Mouse (Mus musculus) heart, adult 2 months (tissue): ENCODE results near the gene Msmb.
"Not testable (repeated sequence)": the region's sequence is repeated elsewhere in the genome, so short reads cannot be mapped to it uniquely, and the experiment has no call there.

Source experiments
- EP300 ChIP-seq: fragments of 200-500 bp; IDR thresholded peaks from 2 replicates; pipeline ENCODE4 v1.6.1; 2011; ENCODE audit warnings: low read depth, low read length, control low read depth; ENCODE audit not compliant: insufficient read depth
- POLR2A ChIP-seq: fragments of 200-500 bp; IDR thresholded peaks from 2 replicates; pipeline ENCODE4 v1.6.1; 2011; ENCODE audit warnings: mild to moderate bottlenecking, low read depth, low read length, control low read depth; ENCODE audit not compliant: insufficient read depth

GRCm38 (mm10) chr14:32176590-32176989 lies 34.8 kb downstream of the Msmb start:
- not testable (repeated sequence) for TF ChIP-seq POLR2A, EP300
